Mouse (Mus musculus) ovary, postnatal 36 days (tissue): Measurements from ENCODE around the gene 9330161L09Rik.
"Not testable (repeated sequence)": the region's sequence is repeated elsewhere in the genome, so short reads cannot be mapped to it uniquely, and the experiment has no call there.

Experiments
- DNase-seq: peaks from one replicate; pipeline ENCODE4 v3.0.0; 2022; ENCODE audit warnings: low spot score, mixed read lengths

Gene 9330161L09Rik

DNA sequence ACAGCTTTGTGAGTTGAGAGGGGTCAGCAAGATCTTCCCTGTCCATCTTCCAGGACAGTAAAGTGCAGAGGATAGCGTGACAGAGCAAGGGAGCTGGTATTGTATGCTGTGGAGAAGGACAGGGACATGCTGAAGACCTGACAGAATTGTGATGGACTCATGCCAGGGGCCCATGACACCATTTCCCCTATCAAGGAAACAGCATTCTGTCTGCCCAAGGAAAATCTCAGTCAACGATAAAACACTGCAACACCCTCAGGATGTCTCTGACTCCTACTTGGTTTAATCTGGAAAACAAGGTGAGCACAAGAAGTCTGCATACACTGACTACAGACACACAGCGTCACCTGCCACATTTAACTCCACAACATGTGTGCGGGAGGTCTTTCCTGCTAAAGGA is at the start of gene 9330161L09Rik:
9330161L09Rik (minus strand) TSS at position 101 of the 400 bp plus-strand sequence.
- no peak for DNase-seq

- no peak for DNase-seq
These were observed 49.5 kb upstream of the 9330161L09Rik start, which contains the start of gene Ifi27l2b for GRCm38 (mm10) chr12:103457140-103457539. Gene Ifi27l2b, minus strand, starts transcription at chr12:103457223.

DNA sequence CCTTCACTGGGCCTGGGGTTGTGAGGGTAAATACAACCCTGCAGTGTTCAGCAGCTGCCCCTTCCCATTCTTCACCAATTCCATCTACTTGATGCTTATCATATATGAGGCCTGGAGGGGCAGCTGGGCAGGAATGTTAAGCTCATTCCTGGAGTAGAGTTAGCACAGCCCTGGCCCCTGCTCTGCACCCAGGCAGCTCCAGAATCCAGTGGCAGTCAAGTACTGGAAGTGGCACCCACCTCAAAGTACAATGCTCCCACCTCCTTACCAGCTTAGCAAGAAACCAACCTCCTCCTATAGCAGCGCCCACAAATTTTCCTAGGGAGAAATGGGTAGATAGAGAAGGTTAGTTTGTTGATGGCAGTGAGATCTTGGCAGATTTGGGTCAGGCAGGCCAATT is 49.1 kb upstream of the 9330161L09Rik start:
- DNase-seq: not testable (repeated sequence)

GRCm38 (mm10) chr12:103453361-103453760 is 45.7 kb upstream of the 9330161L09Rik start:
- DNase-seq: no peak

DNA sequence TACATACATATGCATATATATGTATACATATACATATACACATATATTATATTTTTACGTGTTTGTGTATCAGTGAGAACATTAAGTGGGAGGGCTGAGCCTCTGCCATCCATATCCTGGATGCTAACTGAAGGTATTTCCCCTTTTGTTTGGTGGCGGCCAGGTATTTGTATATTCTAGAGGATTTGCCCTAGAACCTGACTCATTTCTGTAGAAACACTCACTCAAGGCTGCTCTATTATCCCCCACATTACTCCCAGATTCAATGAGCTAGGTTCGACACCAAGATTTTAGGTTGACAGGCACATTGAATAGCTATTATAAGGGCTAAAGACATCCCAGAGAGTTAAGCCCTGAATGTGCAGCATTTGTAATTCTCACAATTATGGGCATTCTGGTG is 37.4 kb upstream of the 9330161L09Rik start:
- no peak for DNase-seq

DNA sequence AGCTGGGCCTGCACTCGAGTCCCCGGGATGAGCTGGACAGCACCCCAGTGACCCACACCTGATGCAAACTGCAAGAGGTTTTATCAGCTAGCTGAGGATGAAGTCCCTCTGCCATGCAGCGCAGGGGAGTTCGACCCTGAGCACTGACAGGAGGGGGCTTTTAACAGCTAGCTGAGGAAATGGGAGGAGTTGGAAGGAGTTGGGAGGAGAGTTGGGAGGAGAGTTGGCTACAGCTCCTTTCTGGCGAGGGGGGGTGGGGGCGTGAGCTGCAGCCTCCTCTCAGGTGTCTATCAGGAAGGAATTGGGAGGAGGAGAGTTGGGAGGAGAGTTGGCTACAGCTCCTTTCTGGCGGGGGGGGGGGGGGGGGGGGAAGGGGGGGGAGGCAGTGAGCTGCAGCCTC is 36.6 kb upstream of the 9330161L09Rik start:
- not testable (repeated sequence) for DNase-seq

- DNase-seq: no peak
These were observed 35.9 kb upstream of the 9330161L09Rik start, which contains the start of gene Ifi27l2a for GRCm38 (mm10) chr12:103443524-103443923. Gene Ifi27l2a, minus strand, starts transcription at chr12:103443680.

- no peak for DNase-seq
These were observed 30.0 kb upstream of the 9330161L09Rik start for GRCm38 (mm10) chr12:103437601-103438000.

DNA sequence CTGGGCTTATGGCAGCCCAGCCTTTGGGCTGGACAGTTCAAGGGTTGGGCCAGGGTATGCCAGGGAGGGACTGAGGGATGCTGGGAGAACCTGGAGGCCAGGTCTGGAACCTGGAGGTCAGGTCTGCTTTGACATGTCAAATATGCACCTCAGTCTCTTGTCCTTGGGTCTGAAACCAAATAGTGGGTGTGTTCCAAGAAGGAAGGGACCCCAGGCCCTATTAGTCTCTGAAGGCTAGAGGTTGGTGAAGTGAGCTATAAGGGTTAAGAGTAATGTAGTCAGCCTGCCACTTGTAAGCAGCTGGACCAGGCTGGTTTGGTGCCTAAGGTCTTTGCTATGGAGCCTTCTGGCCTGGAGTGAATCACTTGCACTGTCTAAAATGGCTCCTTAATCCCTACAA is 27.2 kb upstream of the 9330161L09Rik start:
- no peak for DNase-seq

GRCm38 (mm10) chr12:103433986-103434731 is 26.5 kb upstream of the 9330161L09Rik start, which contains the start of gene Ifi27:
Gene Ifi27, plus strand, starts transcription at chr12:103434211.
- DNase-seq: peak; percentile 41

GRCm38 (mm10) chr12:103433430-103433829 is 25.8 kb upstream of the 9330161L09Rik start:
- no peak for DNase-seq

GRCm38 (mm10) chr12:103426710-103427109 is 19.1 kb upstream of the 9330161L09Rik start:
- no peak for DNase-seq

GRCm38 (mm10) chr12:103425729-103426470 is 18.3 kb upstream of the 9330161L09Rik start, which contains the start of gene Ddx24:
Gene Ddx24, minus strand, starts transcription at chr12:103425830.
- peak; percentile 96 for DNase-seq

- no peak for DNase-seq
These were observed 17.6 kb upstream of the 9330161L09Rik start for GRCm38 (mm10) chr12:103425016-103425728.

DNA sequence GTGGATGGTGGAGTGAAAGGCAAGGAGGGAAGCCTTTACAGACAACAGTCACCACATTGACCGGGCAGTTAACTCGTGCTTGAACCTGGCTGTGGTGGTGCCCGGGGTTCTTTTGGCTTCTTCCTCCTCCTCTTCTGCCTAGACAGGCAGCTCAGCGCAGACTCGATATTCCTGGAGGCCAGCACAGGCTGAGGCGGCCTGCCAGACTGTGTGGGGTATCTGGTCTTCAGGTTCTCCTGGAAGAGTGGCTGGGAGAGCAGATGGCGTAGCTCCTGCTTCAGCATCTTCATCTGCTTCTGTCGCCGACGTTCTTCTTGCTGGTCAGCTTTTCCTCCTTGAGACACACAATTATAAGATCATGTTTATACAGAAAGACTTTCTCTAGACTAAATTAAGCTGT is 524 bp upstream of the 9330161L09Rik start:
- no peak for DNase-seq

DNA sequence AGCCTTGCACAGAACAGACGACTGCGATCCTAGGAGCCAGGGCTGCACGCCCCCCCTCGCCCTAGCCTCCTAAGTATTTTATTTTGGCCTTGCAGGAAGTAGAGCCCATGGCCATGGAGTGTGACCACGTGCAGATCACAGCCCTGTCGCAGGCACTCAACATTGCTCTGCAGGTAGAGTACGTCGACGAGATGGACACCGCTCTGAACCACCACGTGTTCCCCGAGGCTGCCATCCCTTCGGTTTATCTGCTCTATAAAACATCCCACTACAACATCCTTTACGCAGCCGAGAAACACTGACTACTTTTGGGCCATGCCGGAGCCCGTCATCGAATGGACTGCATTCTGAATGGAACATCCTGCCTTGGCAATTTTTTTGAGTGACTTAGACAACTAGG is 3.5 kb downstream of the 9330161L09Rik start:
- DNase-seq: no peak

- no peak for DNase-seq
These were observed 10.9 kb downstream of the 9330161L09Rik start for GRCm38 (mm10) chr12:103396751-103397150.

DNA sequence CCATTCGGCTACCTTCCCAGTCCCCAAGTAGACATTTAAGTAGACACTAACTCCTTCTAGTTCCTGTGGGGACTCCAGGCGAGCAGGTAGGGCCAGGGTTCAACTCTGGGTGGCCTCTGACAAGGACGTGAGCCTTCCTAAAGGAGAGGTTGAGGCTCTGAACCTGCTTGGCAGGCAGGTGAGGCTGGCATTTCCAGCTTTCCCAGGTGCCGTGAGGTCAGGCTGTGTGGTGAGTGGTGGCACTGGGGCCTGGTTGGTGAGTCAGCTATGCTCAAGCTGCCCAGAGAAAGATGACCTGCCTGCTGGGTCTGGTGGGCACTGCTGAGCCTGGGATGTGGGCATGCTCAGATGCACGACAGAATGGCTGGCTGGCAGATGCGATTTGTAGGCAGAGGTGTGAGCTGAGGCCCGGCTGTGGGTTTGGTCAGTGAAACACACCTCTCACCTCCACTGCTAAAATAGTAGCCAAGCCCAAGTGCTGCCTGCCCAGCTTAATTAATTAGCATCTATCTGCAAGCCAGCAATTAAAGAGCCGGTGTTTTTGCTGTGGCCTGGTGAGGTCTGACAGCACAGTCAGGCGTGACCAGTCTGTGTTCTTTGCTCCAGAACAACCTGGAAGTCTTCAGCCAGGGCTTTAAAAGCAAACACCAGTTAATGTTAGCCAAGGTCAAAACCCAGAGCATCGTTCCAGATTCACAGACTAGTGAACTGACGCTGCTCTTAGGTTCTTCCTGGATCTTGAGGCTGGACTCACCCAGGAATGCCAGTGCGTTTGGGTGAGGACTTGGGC is 11.9 kb downstream of the 9330161L09Rik start:
- no peak for DNase-seq

DNA sequence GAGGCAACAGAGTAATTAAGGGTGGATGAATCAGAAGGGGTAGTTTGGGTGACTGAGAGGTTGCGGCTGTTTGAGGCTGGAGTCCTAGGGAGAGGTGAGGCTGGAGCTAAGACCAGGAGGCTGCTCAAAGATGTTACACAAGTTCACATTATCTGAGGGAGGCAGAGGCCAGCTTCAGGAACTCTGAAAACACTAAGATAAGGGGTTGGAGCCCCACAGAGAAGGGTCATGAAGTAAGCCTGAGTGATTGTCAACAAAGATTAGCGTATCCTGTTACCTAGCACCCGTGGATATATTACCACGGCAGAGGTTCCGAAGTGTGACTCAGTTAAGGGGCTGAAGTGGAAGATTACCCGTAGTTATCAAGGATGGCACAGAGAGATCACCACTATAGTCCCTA is 14.1 kb downstream of the 9330161L09Rik start:
- no peak for DNase-seq

DNA sequence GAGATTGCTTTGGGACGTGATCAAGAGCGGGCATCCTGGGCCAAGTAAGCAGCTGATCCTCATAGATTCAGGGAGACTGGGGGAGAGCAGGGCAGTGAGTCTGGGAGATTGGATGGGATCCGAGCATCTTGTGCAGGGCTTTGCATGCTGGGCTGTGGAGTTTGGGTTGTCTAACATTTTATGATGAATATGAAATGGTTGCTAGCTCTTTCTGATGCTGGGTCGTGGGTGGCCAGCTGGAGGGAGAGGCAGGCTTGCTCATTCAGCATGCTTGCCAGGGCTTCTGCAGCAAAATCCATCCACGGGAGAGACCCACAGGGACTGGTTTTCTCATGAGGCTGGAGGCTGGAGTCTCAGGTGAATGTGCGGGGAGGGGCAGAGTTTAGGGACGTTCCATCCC is 16.5 kb downstream of the 9330161L09Rik start:
- no peak for DNase-seq

DNA sequence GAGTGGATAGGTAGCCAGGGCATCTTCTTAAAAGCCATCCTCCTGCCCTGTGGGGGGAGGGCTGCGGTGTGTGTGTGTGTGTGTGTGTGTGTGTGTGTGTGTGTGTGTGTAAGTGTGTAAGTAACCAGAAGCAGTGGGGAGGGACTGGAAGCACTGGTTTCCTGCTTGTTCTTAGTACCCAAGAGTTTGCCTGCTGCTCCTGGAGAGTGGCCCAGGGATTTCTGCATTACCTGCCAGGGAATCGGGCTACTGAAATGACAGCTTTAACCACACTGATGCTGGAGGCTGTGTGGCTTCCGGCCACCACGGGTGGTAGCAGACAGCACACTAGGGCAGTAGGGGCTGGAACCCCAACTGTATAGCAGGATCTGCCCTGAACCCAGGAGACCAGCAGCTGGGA is 17.6 kb downstream of the 9330161L09Rik start:
- no peak for DNase-seq

DNA sequence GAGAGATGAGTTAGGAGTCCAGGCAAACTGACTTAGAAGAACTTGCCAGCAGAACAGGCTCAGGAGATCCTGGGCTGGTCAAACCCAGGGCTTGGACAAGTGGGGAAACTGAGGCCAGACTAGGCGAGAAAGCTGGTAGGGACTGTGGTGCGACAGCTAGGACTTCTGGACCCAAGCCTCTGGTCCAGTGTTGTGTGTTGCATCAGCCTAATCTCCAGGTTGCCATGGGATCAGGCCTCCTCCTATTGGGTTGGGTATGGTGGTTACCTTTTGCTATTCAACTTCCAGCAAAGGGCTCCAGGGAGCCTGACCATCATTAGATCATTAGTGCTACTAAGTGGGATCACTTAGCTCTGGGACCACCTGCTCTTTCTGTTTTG is 18.3 kb downstream of the 9330161L09Rik start:
- DNase-seq: no peak
